Mouse (Mus musculus) brown adipose tissue, adult 24 weeks (tissue): ENCODE measurements around the gene Diras2. TPM values are rescaled to one million over a fixed set of nuclear protein-coding genes. Genes with fewer than 3 reads are reported as not detected.

Experiments
- H3K27ac ChIP-seq: fragments of 200-500 bp; replicated peaks from 2 replicates; pipeline ENCODE4 v1.5.1; 2012; ENCODE audit warnings: low read depth, mild to moderate bottlenecking, low read length
- H3K4me1 ChIP-seq: fragments of 200-500 bp; 2 replicates; pipeline ENCODE4 v1.6.1; 2012; ENCODE audit warnings: low read length, mixed read lengths; ENCODE audit not compliant: control insufficient read depth, insufficient read depth, insufficient read length
- H3K4me3 ChIP-seq: fragments of 200-500 bp; 2 replicates; pipeline ENCODE4 v1.5.1; 2012; ENCODE audit warnings: low read depth, mild to moderate bottlenecking, low read length, moderate library complexity; ENCODE audit not compliant: insufficient read depth
- polyA plus RNA-seq: library from polyadenylated mRNA; stranded (reverse); fragments of >200 nt; gene quantifications from 2 replicates; pipeline ENCODE4 v1.2.4, GENCODE M21; 2012; ENCODE audit not compliant: missing spikeins, insufficient read depth, insufficient read length

Gene Diras2
- polyA plus RNA-seq, 1 experiment = 0.28 TPM

GRCm38 (mm10) chr13:52475264-52475663 is 55.8 kb downstream of the Diras2 start:
- Histone ChIP-seq H3K4me1 (no peaks in the 10 kb centered on the region), H3K27ac (no peak overlapping the region), H3K4me3 (no peak overlapping the region)

- no peak overlapping the region for H3K27ac ChIP-seq
- no peak overlapping the region for H3K4me3 ChIP-seq
- no peaks in the 10 kb centered on the region for H3K4me1 ChIP-seq
Measured at GRCm38 (mm10) chr13:52474807-52475206, 56.3 kb downstream of the Diras2 start.

- H3K27ac ChIP-seq = no peak overlapping the region
- no peaks in the 10 kb centered on the region for H3K4me1 ChIP-seq
- H3K4me3 ChIP-seq = no peak overlapping the region
Measured at GRCm38 (mm10) chr13:52469795-52470690, 61.0 kb downstream of the Diras2 start.

GRCm38 (mm10) chr13:52465141-52465540 is 65.9 kb downstream of the Diras2 start:
- no peak overlapping the region for H3K4me3 ChIP-seq
- no peaks in the 10 kb centered on the region for H3K4me1 ChIP-seq
- no peak overlapping the region for H3K27ac ChIP-seq

- no peak overlapping the region for H3K27ac ChIP-seq
- no peak overlapping the region for H3K4me3 ChIP-seq
- H3K4me1 ChIP-seq = no peaks in the 10 kb centered on the region
Measured at GRCm38 (mm10) chr13:52459982-52460381, 71.1 kb downstream of the Diras2 start.

GRCm38 (mm10) chr13:52457889-52458324 is 73.2 kb downstream of the Diras2 start:
- Histone ChIP-seq H3K27ac (no peak overlapping the region), H3K4me1 (no peaks in the 10 kb centered on the region), H3K4me3 (no peak overlapping the region)

GRCm38 (mm10) chr13:52457177-52457888 is 73.7 kb downstream of the Diras2 start:
- H3K27ac ChIP-seq = no peak overlapping the region

GRCm38 (mm10) chr13:52455329-52455728 is 75.8 kb downstream of the Diras2 start:
- H3K4me3 ChIP-seq = no peak overlapping the region
- H3K27ac ChIP-seq = no peak overlapping the region
- no peaks in the 10 kb centered on the region for H3K4me1 ChIP-seq

More at GRCm38 (mm10) chr13:52457177-52457888, 73.7 kb downstream of the Diras2 start:
- Histone ChIP-seq H3K4me1 (no peaks in the 10 kb centered on the region), H3K4me3 (no peak overlapping the region)

- H3K4me3 ChIP-seq = no peak overlapping the region
- H3K27ac ChIP-seq = no peak overlapping the region
- H3K4me1 ChIP-seq = no peaks in the 10 kb centered on the region
Measured at GRCm38 (mm10) chr13:52454708-52455250, 76.3 kb downstream of the Diras2 start.

Other genes starting within 250 kb of the Diras2 start
- gene Syk, start 51.9 kb upstream of the Diras2 start, polyA plus RNA-seq = 2.7 and 3.8 TPM in 2 replicates